Mouse (Mus musculus) mouse embryonic stem cell (cell line): ENCODE measurements around the gene Zbtb46.

Source experiments
- in situ Hi-C, 2 experiments: fragments of 300-500 bp; cut with MboI; formaldehyde crosslinking; loops; 1 replicate in 1 of 2; 3 replicates in 1 of 2; pipeline ENCODE4 v1.14.3; 2019 to 2020; ENCODE audit warnings: low sequenced_read_pairs in 2 of 2, low pct_unique_long_range_greater_than_20kb in 1 of 2, mixed read lengths in 1 of 2; ENCODE audit not compliant: unreplicated experiment in 1 of 2

Zbtb46 gene

DNA sequence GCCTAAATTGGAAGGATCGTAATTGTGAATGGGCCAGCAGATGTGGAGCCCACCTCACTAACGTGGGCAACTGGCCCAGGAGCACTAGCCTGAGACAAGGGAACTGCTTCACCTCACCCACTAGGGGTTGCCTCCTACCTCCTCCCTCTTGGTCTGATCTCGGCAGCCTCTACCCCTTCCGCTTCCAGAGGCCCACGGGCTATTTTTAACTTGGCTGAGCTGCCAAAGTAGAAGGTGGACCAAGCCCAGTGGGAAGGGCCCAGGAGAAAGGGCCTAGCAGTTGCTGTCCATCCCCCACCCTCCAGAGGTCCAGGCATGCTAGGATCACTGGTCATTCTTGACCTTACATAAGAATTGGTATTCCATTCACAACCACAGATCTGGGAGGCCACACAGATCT lies 12.0 kb upstream of the Zbtb46 start:
- in situ Hi-C loops: no loop called here

DNA sequence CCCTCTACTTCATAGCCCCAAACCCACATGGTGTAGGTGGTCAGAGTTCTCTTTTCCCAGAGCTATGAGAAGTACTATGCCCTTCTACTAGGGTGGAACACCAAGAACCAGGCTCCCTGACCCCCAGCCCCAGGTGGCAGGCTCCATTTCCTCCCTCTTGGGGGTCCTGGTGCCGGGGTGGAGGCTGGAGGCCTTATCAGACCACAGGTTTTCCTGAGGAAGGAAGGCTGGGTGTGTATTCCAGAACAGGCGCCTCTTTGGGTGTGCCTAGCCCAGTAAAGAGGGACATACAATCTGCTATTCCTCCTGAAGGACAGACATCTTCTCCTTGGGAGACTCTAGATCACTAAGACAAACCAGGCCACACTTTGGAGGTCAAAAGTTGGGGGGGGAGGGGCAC lies 11.1 kb upstream of the Zbtb46 start:
- in situ Hi-C loops: no loop called here

DNA sequence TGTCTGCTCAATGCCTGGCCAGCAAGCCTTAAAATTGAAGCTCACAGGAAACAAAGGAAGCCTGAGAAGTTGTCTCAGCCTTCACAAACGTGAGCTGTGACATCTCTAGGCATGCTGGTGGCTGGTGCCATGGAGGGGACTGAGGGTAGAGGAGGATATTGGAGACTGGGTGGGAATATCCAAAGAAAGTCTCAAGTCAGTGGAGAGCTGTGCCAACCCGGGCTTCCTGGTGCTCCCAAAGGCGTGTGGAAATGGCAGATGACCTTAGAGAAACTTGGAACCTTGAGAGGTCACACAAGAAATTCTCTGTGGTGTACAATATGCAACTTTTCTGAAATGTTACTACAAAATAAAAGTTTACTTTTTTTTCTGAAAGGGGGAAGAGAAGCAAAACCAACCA lies 6.2 kb upstream of the Zbtb46 start:
- in situ Hi-C loops: no loop called here

DNA sequence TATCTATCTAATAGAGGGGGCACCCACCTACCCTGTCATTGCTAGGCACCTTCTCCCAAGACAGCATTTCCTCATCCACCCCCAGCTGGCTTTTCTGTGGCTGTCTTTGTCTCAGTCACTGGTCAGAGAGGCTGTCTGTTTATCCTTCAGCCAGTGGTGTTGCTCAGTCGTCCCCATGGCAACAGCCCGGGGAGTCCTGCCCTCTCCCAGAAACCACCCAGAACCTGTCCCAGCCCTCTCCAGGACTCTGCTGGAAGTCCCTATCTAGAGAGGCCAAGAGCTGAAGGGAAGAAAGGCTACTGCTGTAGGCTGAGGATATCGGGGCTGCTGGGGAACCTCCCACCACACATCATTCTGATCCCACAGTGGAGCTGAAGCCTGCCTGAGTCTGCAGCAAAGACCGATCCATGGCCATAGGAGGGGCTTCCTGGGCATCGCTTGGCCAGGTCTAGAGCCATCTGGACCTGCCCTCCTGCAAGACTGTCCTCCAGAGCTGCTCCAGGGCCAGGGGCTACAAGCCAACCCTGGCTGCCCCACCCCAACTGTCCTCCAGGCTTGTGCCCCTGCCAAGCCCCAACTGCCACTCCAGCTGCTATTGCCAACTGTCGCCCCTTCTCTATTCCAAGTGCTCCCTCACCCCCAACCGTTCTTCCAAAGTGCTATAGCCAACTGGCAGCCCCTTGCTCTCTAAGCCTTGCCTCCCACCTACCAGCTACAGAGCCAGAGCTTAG lies 3.9 kb upstream of the Zbtb46 start:
- in situ Hi-C loops: no loop called here

DNA sequence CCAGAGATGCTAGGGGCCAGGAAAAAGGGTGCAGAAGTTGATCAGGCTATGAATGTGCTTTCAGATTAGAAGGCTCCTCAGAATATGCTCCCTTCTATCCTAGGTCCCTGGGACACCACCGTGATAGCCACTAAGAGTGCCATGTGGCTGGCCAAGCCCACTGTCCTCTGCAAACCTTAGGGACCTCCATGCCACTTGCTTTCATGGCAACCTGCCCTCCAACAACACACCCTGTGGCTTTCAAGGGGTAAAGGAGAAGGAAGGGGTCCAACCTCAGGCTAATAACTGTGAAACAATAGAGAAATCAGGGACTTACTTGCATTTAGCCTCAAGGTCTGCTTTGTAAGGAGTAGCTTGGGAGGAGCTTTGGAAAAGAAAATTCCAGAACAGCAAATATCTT lies 3.4 kb upstream of the Zbtb46 start:
- in situ Hi-C loops: no loop called here

DNA sequence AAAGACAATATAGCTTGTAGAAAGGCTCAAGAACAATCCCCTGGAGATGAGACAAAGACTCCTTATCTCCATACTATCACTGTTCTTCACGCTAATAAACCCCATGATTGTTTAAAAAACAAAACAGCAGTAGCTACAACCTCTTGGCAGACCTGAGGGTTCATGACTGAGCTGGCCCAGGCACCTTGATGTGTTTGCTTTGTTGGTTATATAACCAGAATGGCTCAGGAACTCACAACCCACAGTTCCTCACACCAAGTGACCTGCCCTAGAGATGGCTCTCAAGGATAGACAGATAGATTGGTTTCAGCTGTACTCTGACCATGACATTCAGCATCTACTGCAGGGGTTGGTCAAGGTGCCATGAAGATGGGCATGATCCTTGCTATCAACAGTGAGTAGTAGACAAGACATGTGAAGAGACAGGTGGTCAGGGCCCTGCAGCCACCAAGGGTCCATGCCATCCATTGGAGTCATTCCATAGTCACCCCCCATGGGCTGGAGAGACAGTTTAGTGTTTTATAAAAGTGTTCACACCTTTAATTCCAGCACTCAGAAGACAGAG lies 2.4 kb upstream of the Zbtb46 start:
- in situ Hi-C loops: no loop called here

DNA sequence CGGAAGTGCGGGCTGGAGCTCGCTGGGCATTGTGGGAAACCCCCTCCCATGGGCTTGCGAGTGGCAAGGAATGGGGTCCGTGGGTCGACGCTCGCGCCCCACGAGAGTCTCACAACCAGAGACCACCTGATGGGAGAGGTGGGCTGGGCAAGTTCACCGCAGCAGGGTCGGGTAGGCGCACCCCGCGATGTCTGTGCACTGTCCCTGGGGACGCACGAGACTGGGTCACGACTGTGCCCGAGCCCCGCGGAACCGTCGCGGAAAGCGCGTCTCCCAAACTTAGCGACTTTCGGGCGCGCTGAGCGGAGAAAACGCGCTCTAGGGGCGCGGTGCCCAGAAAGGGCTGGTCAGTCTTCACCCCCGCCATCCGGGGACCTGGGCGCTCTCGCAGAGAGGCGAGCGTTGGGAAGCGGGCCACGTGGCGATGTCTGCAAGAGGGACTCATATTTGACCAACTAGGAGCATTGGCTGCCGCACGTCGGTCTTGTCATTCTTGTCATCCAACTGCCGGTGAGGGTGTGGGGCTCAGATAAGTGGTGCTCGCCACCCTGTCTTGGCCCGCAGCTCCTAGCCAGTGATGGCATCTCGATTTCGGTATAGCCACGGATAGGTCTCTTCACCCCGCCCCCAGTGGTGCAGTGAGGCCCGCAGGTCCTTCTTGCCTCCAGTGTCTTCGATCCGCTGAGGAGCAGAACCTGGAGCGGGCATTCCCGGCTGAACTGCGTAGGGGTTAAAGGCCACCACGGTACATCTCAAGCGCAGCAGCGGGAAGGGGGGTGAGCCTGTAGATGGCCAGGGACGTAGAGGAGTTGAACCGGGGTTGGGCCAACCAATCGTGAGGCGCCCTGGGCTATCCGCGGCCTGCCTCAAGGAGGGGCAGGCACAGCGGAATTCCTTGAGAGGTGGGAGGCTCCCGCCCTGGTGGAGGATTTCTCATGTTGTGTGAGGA lies 721 bp upstream of the Zbtb46 start:
- in situ Hi-C loops: no loop called here

DNA sequence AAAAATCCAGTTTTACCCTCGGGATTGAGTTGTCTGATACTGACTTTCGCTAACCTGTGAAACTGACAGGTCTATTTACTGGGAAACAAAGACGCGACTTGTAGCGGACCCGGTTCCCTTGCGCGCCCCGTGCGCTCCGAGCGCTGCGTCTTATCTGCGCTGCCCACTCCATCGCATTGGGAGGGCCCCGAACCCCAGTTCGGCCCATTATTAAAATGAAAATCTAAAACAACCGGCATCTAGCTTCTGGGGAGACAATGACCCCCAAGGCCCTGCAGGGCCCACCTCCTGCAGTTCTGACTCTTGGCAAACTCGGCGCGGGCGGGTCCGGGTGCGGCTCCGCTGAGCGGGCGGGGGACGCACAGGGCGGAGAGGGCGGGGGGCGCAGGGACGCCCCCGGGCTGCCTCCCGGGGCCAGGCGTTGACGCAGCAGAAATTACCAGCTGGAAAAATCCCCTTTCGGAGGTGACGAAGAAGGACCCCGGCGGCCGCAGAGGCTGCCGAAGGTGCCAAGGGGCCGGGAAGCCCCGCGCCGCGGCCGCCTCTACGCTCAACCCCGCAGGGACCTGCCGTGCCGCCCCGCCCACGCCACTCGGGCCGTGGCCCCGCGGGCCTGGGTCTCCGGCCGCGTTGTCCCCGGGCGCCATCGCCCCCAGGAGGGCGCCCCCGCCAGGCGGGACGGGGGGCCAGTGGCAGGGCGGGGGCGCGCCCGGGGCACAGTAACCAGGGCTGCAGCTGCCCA lies 644 bp downstream of the Zbtb46 start:
- in situ Hi-C loops: no loop called here

DNA sequence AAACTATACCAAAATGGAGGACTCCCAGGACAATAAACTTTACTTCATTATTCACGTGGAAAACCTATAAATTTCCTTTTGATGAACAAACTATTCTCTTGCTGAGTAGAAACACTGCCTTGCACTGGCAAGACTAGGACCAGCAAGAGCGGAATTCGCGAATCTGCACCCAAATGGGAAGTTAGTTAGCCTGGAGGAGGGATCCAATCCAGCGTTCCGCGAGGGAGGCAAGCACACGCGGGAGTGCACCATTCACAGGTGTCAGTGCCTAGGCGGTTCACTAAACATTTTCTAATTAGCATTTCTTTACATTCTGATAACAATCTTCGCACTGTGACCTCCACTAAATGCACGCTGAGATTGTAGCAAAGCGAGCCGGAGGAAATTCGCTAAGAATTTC lies 1.4 kb downstream of the Zbtb46 start:
- in situ Hi-C loops: no loop called here

DNA sequence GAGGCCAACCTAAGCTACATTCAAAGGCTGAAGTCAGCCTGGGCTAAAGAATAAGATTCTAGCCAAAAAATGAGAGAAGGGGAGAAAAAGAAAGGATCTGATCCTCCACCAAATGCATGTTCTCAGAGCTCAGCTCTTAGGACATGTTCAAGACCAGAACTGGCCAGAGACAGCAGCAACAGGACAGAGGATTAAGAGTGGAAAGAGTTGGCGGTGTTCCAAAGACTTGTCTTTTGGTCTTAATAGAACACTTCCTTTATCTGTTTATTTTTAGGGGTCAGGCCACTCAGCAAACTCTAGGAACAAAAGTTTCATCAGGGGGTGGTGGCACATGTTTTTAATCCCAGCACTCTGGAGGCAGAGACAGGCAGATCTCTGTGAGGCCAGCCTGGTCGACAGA lies 3.3 kb downstream of the Zbtb46 start:
- in situ Hi-C loops: no loop called here

DNA sequence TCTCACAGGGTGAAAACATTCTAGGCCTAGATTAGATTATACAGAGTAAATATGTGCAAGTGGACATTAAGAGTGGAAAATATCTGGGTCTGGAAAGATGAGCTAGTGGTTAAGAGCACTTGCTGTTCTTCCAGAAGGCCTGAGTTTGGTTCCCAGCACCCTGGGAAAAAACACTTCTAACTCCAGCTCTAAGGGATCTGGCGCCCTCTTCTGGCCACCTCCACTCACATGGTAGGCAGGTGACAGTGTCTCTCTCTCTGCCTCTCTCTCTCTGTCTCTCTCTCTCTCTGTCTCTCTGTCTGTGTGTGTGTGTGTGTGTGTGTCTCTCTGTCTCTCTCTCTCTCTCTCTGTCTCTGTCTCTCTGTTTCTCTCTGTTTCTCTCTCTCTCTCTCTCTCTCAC lies 6.0 kb downstream of the Zbtb46 start:
- in situ Hi-C loops: no loop called here

DNA sequence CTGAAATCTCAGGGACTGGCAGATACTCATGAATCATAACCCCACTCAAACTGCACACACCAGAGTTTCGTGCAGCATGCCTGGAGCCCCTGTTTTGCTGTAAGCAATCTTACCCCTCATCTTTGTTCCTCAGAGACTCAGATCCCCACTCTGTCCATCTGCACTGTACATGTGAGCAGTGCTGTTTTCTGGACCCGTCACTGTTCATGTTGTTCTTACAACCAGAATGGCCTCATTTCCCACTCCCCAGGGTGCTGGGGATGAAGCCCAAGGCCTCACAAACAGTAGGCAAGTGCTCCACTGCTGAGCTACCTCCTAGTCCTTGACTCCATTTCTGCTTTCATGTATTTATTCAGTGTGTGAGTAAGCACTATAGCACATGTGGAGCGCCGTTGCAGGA lies 7.0 kb downstream of the Zbtb46 start:
- in situ Hi-C loops: no loop called here

DNA sequence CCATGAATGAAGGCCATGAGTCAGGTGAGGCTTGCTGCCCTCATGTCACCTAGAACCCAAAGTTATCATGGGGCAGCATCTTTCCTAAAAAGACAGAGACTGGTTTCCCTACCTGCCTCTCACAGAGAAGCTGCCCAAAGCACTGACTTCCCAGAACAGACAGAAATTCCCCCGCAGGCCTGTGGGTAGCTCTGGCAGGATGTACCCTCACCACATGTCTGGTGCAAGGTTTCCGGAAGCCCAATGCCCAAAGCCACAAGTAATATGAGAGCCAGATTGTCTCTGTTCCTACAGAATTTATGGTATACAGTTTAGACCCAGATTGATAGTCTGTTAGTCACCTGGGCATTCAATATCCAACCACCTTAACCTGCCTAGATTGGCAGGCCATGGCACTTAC lies 16.2 kb downstream of the Zbtb46 start:
- in situ Hi-C loops: no loop called here

DNA sequence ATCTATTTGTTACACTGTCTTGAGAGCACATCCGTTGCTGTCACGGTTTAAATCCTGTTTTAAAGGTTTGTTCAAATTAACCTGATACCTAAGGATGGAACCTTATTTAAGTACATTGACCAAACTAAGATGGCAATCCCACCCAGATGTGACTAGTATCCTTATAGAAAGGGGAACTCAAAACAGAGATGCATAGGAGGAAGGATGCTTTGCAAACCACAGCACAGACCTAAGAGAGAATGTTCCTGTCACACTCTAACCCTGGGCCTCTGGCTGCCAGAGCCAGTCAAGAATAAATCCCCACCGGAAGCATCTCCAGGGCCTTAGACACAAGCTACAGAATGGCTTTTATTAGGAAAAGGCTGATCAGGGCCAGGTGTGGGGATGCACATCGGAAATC lies 21.1 kb downstream of the Zbtb46 start:
- in situ Hi-C loops: no loop called here

DNA sequence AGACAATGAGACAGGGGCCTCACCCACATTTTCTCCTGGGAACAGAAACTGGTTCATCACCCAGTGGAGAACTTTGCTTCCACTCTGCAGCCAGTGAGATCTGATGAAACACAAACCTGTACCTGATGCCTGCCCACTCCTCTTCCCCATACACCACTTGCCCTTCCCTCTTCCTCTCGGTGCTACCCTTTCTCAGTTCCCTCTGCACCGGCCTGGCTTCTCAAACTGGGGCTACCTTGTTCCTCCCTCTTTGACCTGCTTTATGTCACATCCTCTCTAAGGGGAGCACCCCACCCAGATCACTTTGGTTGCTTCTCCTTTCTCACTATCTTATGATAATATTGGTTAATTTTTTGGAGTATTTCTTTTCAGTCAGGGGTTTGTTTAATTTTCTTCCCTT lies 23.0 kb downstream of the Zbtb46 start:
- in situ Hi-C loops: no loop called here

DNA sequence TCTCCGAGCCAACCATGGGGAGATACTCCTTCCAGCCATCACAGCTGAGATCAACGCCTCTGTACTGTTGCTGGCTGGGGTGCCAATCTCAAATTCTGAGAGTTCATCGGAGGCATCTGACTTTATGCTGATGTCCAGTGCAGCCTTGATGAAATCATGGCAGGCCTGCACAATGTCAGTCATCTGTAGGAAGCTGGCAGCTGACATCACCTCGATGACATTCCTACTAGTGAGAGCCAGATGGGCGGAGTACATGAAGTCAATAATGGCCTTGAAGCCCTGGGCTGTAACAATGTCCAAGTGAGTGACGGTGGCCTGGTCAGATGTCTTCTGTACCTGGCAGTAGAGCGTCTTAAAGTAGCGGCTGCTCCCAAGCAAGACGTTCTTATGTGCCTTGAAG lies 35.4 kb downstream of the Zbtb46 start:
- in situ Hi-C loops: no loop called here

DNA sequence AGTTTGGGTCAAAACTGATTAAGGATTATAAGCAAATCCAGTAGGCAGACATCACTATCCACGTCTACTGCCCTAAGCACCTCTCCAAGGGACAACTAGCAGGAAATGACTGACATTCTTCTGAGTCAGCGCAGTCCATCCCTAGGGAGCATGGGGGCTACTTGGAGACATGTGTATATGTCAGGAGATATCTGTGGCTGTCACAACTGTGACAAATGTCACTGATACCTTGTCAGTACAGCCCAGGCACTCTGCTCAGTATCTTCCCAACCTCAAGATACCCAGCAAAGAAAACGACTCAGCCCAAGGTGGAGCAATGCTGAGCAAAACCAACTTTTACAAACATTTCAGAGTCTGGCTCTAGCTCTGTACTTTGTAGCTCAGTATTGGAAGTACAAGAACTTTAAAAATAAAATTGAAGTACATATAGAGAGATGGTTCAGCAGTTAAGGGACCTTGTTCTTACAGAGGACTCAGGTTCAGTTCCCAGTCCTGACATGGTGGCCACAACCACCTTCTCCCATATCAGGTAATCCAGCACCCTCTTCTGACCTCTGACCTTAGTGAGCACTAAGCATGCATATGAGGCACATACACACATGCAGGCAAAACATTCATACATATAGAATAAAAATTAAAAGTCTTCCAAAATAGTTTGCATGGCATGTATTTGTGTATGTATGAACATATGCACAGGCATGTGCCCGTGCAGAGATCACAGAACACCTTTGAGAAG lies 38.2 kb downstream of the Zbtb46 start:
- in situ Hi-C loops: no loop called here

DNA sequence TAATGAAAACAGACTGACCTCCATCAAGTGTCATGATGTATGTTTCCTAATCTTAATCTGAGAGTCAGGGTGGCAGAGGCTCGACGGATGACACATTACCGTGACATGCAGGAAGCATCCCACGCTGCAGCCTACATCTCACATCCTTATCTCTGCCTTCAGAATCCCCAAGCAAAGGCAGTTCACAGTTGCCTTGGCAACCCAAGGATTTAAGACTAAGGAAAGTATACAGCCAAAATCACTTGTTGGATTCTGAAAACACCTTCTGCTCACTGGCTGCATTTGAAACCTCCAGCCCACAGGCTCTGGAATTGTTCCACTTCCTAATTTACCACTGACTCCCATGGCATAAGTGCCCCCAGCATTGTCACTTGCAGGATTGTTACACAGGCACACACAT lies 38.8 kb downstream of the Zbtb46 start:
- in situ Hi-C loops: no loop called here
